In the genomic region with DNA sequence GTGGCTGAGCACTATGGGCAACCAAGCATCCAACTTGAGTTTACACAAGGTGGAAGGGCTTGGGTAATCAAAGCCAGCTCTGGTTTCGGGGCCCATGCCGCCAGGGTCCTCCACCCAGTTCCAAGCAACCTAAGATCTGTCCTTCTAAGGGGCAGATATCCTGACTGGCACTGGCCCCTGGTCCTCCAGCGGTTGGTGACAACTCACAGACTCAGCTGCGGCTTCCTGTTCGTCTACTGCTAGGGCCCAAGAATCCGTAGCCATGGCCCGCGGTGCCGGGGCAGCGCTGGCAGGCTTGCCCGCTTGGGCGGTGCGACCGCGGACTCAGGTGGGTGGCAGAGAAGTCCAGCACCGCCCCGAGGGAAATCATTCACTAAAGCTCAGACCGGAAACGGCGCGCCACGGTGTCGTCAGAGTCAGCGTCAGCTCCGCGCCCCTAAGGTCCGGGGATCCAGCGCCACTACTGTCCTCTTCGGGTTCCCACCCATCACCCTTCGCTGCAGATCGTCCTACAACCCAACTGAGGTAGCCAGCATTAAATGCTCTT, we compare ENCODE assay signal across 8 mouse cellular contexts. TPM values are rescaled to one million over a fixed set of nuclear protein-coding genes. Genes with fewer than 3 reads are reported as not detected.
DNase-seq lines count a peak whose midpoint lies in the region; ATAC-seq and TF ChIP-seq lines count a peak whose summit lies in the region.

No protein-coding gene starts in this region.

- ATAC-seq in cerebellum, adult (ENCODE audit: insufficient number of reproducible peaks, low FRiP score, low TSS enrichment) = peak; percentile 94
- ATAC-seq in forebrain, embryonic 14.5 days = peak; percentile 96
- ATAC-seq in neural tube, embryonic 15.5 days (ENCODE audit: low FRiP score) = peak; percentile 91

- H3K36me3 ChIP-seq in E14TG2a.4 (ENCODE audit: insufficient read depth, low read length) = peaks cover 6% of the 10 kb centered on the region; the same call in 1 of the 2 replicates
- no peaks in the 10 kb centered on the region for H3K36me3 ChIP-seq in forebrain, embryonic 14.5 days (ENCODE audit: control insufficient read depth, insufficient read depth, low read length)
- H3K36me3 ChIP-seq in neural tube, embryonic 15.5 days = no peaks in the 10 kb centered on the region

- H3K9ac ChIP-seq in forebrain, embryonic 14.5 days (ENCODE audit: low read length) = peak overlapping the region; percentile 84
- peak overlapping the region; percentile 63 for H3K9ac ChIP-seq in neural tube, embryonic 15.5 days (replicated peaks)

- peak overlapping the region; percentile 21; the same call in 1 of the 2 replicates for H3K27ac ChIP-seq in forebrain, embryonic 14.5 days (ENCODE audit: low read depth, low read length)
- H3K27ac ChIP-seq in neural tube, embryonic 15.5 days (replicated peaks) = peak overlapping the region; percentile 79

- WGBS in forebrain, embryonic 14.5 days = under 1% methylated on average over 31 of the region's 31 CpGs
- 0% methylated on average over 31 of the region's 31 CpGs for WGBS in neural tube, embryonic 15.5 days

- peak overlapping the region; percentile 91 for H3K4me3 ChIP-seq in E14TG2a.4 (replicated peaks; ENCODE audit: low read length)
- H3K4me3 ChIP-seq in forebrain, embryonic 14.5 days (ENCODE audit: low read depth, low read length) = peak overlapping the region; percentile 76
- H3K4me3 ChIP-seq in neural tube, embryonic 15.5 days (replicated peaks) = peak overlapping the region; percentile 53

- no peaks in the 10 kb centered on the region for H3K27me3 ChIP-seq in E14TG2a.4 (ENCODE audit: insufficient read depth, low read length)
- no peaks in the 10 kb centered on the region for H3K27me3 ChIP-seq in forebrain, embryonic 14.5 days (replicated peaks; ENCODE audit: control insufficient read depth, insufficient read depth, low read length)
- peaks cover 10% of the 10 kb centered on the region; the same call in 1 of the 2 replicates for H3K27me3 ChIP-seq in neural tube, embryonic 15.5 days (replicated peaks)

- intact Hi-C loops in heart, postnatal 14 days (cut with DNase I) = no loop called here

- H3K9me3 ChIP-seq in E14TG2a.4 (ENCODE audit: low read length) = no peaks in the 10 kb centered on the region
- no peaks in the 10 kb centered on the region for H3K9me3 ChIP-seq in forebrain, embryonic 14.5 days (replicated peaks; ENCODE audit: control insufficient read depth, low read length)
- H3K9me3 ChIP-seq in neural tube, embryonic 15.5 days (replicated peaks) = no peaks in the 10 kb centered on the region

- peaks cover 42% of the 10 kb centered on the region for H3K4me1 ChIP-seq in E14TG2a.4 (replicated peaks; ENCODE audit: low read depth, low read length)
- H3K4me1 ChIP-seq in forebrain, embryonic 14.5 days (ENCODE audit: control insufficient read depth, insufficient read depth, low read length) = peaks cover 5% of the 10 kb centered on the region
- peaks cover 15% of the 10 kb centered on the region; the same call in 1 of the 2 replicates for H3K4me1 ChIP-seq in neural tube, embryonic 15.5 days

- DNase-seq in forebrain, embryonic 14.5 days (ENCODE audit: low spot score) = peak; percentile 85
- peak; percentile 80 to 87 for DNase-seq in heart, postnatal 14 days
- DNase-seq in layer of hippocampus, adult 11-12 months (ENCODE audit: low spot score) = peak; percentile 88
- peak; percentile 91 to 93 for DNase-seq in lung, adult 18-20 months
- peak; percentile 82 for DNase-seq in testis, postnatal 14 days (ENCODE audit: low spot score)

- peak overlapping the region; percentile 86 for H3K4me2 ChIP-seq in forebrain, embryonic 14.5 days (ENCODE audit: low read length)
- H3K4me2 ChIP-seq in neural tube, embryonic 15.5 days = peak overlapping the region; percentile 84

- TF ChIP-seq CTCF in E14TG2a.4 (conservative IDR thresholded peaks at IDR 0.05; ENCODE audit: low read length) = no peak

RNA-seq across cellular contexts. Expression of a gene that starts 4.1 kb away (rescaled TPM):
- polyA plus RNA-seq in forebrain, embryonic 14.5 days (2014; fragmentation: Nextera tagmentation; extraction: Ambion mirVana) = 7.0 and 7.2 TPM in 2 replicates
- 10 to 100 TPM; 10.6 to 11.7 TPM for total RNA-seq in heart, postnatal 14 days (2021)
- polyA plus RNA-seq in neural tube, embryonic 15.5 days (2015; fragmentation: Nextera tagmentation; extraction: Ambion mirVana) = 6.0 and 6.1 TPM in 2 replicates

RNA-seq across cellular contexts. Expression of a gene that starts 5.5 kb away (rescaled TPM):
- 61.8 and 64.7 TPM in 2 replicates for polyA plus RNA-seq in forebrain, embryonic 14.5 days (2014; fragmentation: Nextera tagmentation; extraction: Ambion mirVana)
- 10 to 100 TPM; 31.8 to 32.9 TPM for total RNA-seq in heart, postnatal 14 days (2021)
- 79.6 and 91.0 TPM in 2 replicates for polyA plus RNA-seq in neural tube, embryonic 15.5 days (2015; fragmentation: Nextera tagmentation; extraction: Ambion mirVana)

RNA-seq across cellular contexts. Expression of a gene that starts 28.7 kb away (rescaled TPM):
- not detected in 2 replicates for polyA plus RNA-seq in forebrain, embryonic 14.5 days (2014; fragmentation: Nextera tagmentation; extraction: Ambion mirVana)
- total RNA-seq in heart, postnatal 14 days (2021) = not detected
- not detected in 2 replicates for polyA plus RNA-seq in neural tube, embryonic 15.5 days (2015; fragmentation: Nextera tagmentation; extraction: Ambion mirVana)

RNA-seq across cellular contexts. Expression of a gene that starts 29.9 kb away (rescaled TPM):
- polyA plus RNA-seq in forebrain, embryonic 14.5 days (2014; fragmentation: Nextera tagmentation; extraction: Ambion mirVana) = 15.8 and 16.7 TPM in 2 replicates
- 10 to 100 TPM; 33.5 to 34.6 TPM for total RNA-seq in heart, postnatal 14 days (2021)
- polyA plus RNA-seq in neural tube, embryonic 15.5 days (2015; fragmentation: Nextera tagmentation; extraction: Ambion mirVana) = 9.8 and 11.6 TPM in 2 replicates

Comparison
In these comparisons a context has a peak if more than half of its experiments do, and no peak if none do; other contexts are left out.
1. Peak in every context shown above with its lines: DNase-seq, ATAC-seq, H3K4me3 ChIP-seq and H3K27ac ChIP-seq.